Mouse (Mus musculus): ENCODE results near the gene Dlx6. TPM values are rescaled to one million over a fixed set of nuclear protein-coding genes. Genes with fewer than 3 reads are reported as not detected.

Dlx6 gene
- polyA plus RNA-seq (2015; fragmentation: Nextera tagmentation; extraction: Ambion mirVana), result not detected in 2 replicates

GRCm38 (mm10) chr6:6863160-6863870, at the start of gene Dlx6:
TSS of gene Dlx6 (plus strand) at chr6:6863334.

DNA sequence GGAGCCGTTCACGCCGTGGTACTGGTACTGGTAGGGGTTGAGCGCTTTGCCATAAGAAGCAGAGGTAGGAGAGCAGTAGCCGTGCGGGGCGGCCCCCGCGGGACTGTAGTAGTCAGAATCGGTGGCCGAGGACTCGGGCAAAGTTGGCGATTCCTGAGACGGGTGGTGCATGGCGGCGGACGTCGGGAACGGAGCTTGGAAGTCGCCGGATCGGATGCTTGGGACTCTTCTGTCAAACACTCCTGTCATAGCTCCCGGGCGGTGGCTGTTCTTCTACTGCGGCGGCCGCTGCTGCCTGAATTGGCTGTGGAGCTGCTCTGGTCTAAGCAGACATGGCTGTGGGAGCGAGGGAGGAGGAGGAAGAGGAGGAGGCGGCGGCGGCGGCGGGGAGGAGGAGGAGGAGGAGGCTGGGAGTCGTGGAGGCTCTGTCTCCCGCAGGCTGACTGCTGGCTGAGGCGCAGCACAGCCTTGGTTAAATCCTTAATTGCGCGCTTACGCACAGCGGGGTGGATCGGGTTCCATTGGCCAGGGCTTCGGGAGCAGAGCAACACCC, 18.6 kb downstream of the Dlx6 start, which contains the start of gene Dlx5:
Gene Dlx5, minus strand, starts transcription at position 448 of the 553 bp plus-strand sequence.

Other genes with a start within 250 kb of the Dlx6 start
- 0.18 TPM in 1 of 2 replicates, not detected in the other for gene Dlx5, start 18.8 kb downstream of the Dlx6 start, polyA plus RNA-seq (2015; fragmentation: Nextera tagmentation; extraction: Ambion mirVana)
- 4.3 and 4.7 TPM in 2 replicates for gene Sdhaf3, start 92.7 kb downstream of the Dlx6 start, polyA plus RNA-seq (2015; fragmentation: Nextera tagmentation; extraction: Ambion mirVana)

Data from urinary bladder, postnatal 0 days (tissue).